In the genomic region with DNA sequence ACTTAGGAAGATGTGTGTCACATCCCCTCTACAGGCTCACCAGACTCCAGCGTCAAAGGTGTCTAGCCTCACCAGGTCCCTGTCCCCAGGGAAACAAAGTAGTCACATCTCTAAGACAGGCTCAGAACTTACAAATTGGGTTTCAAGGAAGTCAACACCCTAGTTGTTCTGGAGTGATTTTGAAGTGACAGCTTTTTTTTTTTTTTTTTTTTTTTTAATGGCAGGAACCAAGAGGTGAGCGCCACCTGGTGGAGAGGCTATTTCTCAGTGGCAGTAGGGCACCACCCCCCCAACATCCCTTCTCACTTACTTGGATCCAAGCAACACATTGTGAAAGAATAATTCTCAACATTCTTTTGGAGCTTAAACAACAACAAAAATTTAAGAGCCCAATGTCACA, we compare ENCODE assay signal across 9 mouse cellular contexts. TPM values are rescaled to one million over a fixed set of nuclear protein-coding genes. Genes with fewer than 3 reads are reported as not detected.
DNase-seq lines count a peak whose midpoint lies in the region; ATAC-seq lines count a peak whose summit lies in the region.
"Had no signal": no experiment of that assay in that cellular context is flagged by ENCODE, and none has a peak within 500 bp of the region (broad histone marks: within the 10 kb centered on the region; RNA-seq: fewer than 3 reads in every experiment).

No protein-coding gene starts in this region.

- peak; percentile 72 for DNase-seq in embryo, embryonic 10 days (ENCODE audit: low spot score)
- DNase-seq in embryo, embryonic 9.5 days (ENCODE audit: extremely low spot score), result no peak
- DNase-seq in 3T3-L1 (ENCODE audit: low read depth, low spot score), result peak; percentile 73
- DNase-seq in adrenal gland, adult 8-10 months, result peak; percentile 7
- peak; percentile 38 to 50 for DNase-seq in frontal cortex, postnatal 36 days (ENCODE audit: low spot score in 2 of 2)
- DNase-seq in layer of hippocampus, adult 11-12 months (ENCODE audit: low spot score), result peak; percentile 77
- peak; percentile 38 for DNase-seq in thymus, postnatal 0 days (ENCODE audit: low spot score)

- peak; percentile 43; the same call in 1 of the 2 replicates for ATAC-seq in megakaryocyte, adult 5-6 weeks (ENCODE audit: poor library complexity, severe bottlenecking)

RNA-seq across cellular contexts. Expression of a gene that starts 59.2 kb away (rescaled TPM):
- not detected for total RNA-seq in adrenal gland, adult 8-10 months (2022)
- total RNA-seq in megakaryocyte, adult 5-6 weeks (2015), result not detected in 2 replicates
- total RNA-seq in megakaryocyte, adult 5-6 weeks (2017), result not detected in 2 replicates
- not detected in 2 replicates for polyA plus RNA-seq in thymus, postnatal 0 days (2015; fragmentation: Nextera tagmentation; extraction: Ambion mirVana)
- total RNA-seq: layer of hippocampus, postnatal 14 days had no signal
